ENCODE assay signal across 10 mouse cellular contexts in genomic region chr14:105589261-105589660, GRCm38 (mm10).
DNase-seq lines count a peak whose midpoint lies in the region; ATAC-seq and TF ChIP-seq lines count a peak whose summit lies in the region.
"Had no signal": no experiment of that assay in that cellular context is flagged by ENCODE, and none has a peak within 500 bp of the region (broad histone marks: within the 10 kb centered on the region; RNA-seq: fewer than 3 reads in every experiment).

No protein-coding gene starts in this region.

- peak overlapping the region; percentile 48; the same call in 1 of the 2 replicates for H3K27ac ChIP-seq in gastrocnemius, adult 2 months
- no peak overlapping the region for H3K27ac ChIP-seq in testis, adult 2 months (ENCODE audit: control insufficient read depth, insufficient read depth, low read depth, low read length)
- 0 out of 2 replicates have a peak overlapping the region, but pooled peaks have one; percentile 9 for H3K27ac ChIP-seq in limb, embryonic 10.5 days
- H3K27ac ChIP-seq in forebrain, embryonic 16.5 days (ENCODE audit: low read length), result no peak overlapping the region

- no peaks in the 10 kb centered on the region for H3K27me3 ChIP-seq in testis, adult 2 months (ENCODE audit: control insufficient read depth, insufficient read depth, low read length)
- no peaks in the 10 kb centered on the region for H3K27me3 ChIP-seq in limb, embryonic 10.5 days (ENCODE audit: low read depth, poor library complexity, severe bottlenecking)
- no peaks in the 10 kb centered on the region for H3K27me3 ChIP-seq in forebrain, embryonic 16.5 days (replicated peaks; ENCODE audit: control insufficient read depth, insufficient read depth, low read length)

- no peak for TF ChIP-seq CTCF in gastrocnemius, adult 2 months (IDR thresholded peaks at IDR 0.05)
- no peak for TF ChIP-seq CTCF in testis, adult 2 months (IDR thresholded peaks at IDR 0.05; ENCODE audit: control insufficient read depth, insufficient read depth, insufficient replicate concordance, low read depth, low read length)

- TF ChIP-seq POLR2A in testis, adult 2 months (IDR thresholded peaks at IDR 0.05; ENCODE audit: control insufficient read depth, low read depth, low read length), result no peak

- no peaks in the 10 kb centered on the region for H3K4me1 ChIP-seq in testis, adult 2 months (ENCODE audit: control insufficient read depth, insufficient read depth, low read length)
- peaks cover 44% of the 10 kb centered on the region for H3K4me1 ChIP-seq in limb, embryonic 10.5 days
- peaks cover 17% of the 10 kb centered on the region for H3K4me1 ChIP-seq in forebrain, embryonic 16.5 days (replicated peaks; ENCODE audit: control insufficient read depth, insufficient read depth, low read length)

- H3K9ac ChIP-seq in forebrain, embryonic 16.5 days (replicated peaks; ENCODE audit: low read depth, low read length), result no peak overlapping the region
- H3K9ac ChIP-seq: forebrain, embryonic 13.5 days had no signal

- 92% methylated on average over 20 of the region's 20 CpGs for WGBS in limb, embryonic 10.5 days
- WGBS in forebrain, embryonic 16.5 days, result 82% methylated on average over 20 of the region's 20 CpGs

- H3K36me3 ChIP-seq in testis, adult 2 months (ENCODE audit: control insufficient read depth, insufficient read depth, low read length), result no peaks in the 10 kb centered on the region
- no peaks in the 10 kb centered on the region for H3K36me3 ChIP-seq in limb, embryonic 10.5 days
- H3K36me3 ChIP-seq in forebrain, embryonic 16.5 days (ENCODE audit: control insufficient read depth, insufficient read depth), result no peaks in the 10 kb centered on the region

- ATAC-seq in forebrain, embryonic 16.5 days, result no peak

- DNase-seq in gastrocnemius, adult 2 months, result no peak
- no peak for DNase-seq in gastrocnemius, postnatal 14 days
- DNase-seq in testis, postnatal 10 days (ENCODE audit: low spot score), result no peak
- DNase-seq in limb, embryonic 10.5 days (ENCODE audit: low spot score), result no peak
- DNase-seq in spleen, postnatal 10 days (ENCODE audit: low spot score in 2 of 2), result no peak
- no peak for DNase-seq in B cell, adult 2 months
- DNase-seq: adrenal gland, postnatal 36 days had no signal

- intact Hi-C loops in gastrocnemius, adult 2 months (cut with DNase I), result no loop called here
- intact Hi-C loops in gastrocnemius, postnatal 14 days (cut with DNase I; ENCODE audit: low total_unique reads), result no loop called here

- peak overlapping the region; percentile 19 for H3K4me3 ChIP-seq in gastrocnemius, adult 2 months
- peak overlapping the region; percentile 4 for H3K4me3 ChIP-seq in testis, adult 2 months (ENCODE audit: control insufficient read depth, low read depth, low read length)
- no peak overlapping the region for H3K4me3 ChIP-seq in limb, embryonic 10.5 days
- H3K4me3 ChIP-seq in forebrain, embryonic 16.5 days (replicated peaks; ENCODE audit: low read length), result no peak overlapping the region
- H3K4me3 ChIP-seq: forebrain, embryonic 13.5 days had no signal

- no peak overlapping the region for H3K4me2 ChIP-seq in forebrain, embryonic 16.5 days (ENCODE audit: low read length)

- no peaks in the 10 kb centered on the region for H3K9me3 ChIP-seq in limb, embryonic 10.5 days (replicated peaks)
- no peaks in the 10 kb centered on the region for H3K9me3 ChIP-seq in forebrain, embryonic 16.5 days (ENCODE audit: control insufficient read depth, low read length)
- H3K9me3 ChIP-seq: forebrain, embryonic 13.5 days had no signal

Comparison
In these comparisons a context has a peak if more than half of its experiments do, and no peak if none do; other contexts are left out.
1. H3K27ac ChIP-seq: peak in gastrocnemius, adult 2 months (single experiment) and limb, embryonic 10.5 days (single experiment); none in testis, adult 2 months (single experiment) and forebrain, embryonic 16.5 days (single experiment).
2. H3K4me3 ChIP-seq: peak in gastrocnemius, adult 2 months (single experiment) and testis, adult 2 months (single experiment); none in limb, embryonic 10.5 days (single experiment) and forebrain, embryonic 16.5 days (single experiment).